Mouse (Mus musculus): ENCODE measurements around the gene Fbxo44. TPM values are rescaled to one million over a fixed set of nuclear protein-coding genes. Genes with fewer than 3 reads are reported as not detected.
A peak's percentile ranks its signal among the peaks of the same experiment; 100 is the strongest.
"Not testable (repeated sequence)": the region's sequence is repeated elsewhere in the genome, so short reads cannot be mapped to it uniquely, and the experiment has no call there.

Gene Fbxo44
- polyA plus RNA-seq, 1 experiment from 2014 or later = 44.9 TPM

DNA sequence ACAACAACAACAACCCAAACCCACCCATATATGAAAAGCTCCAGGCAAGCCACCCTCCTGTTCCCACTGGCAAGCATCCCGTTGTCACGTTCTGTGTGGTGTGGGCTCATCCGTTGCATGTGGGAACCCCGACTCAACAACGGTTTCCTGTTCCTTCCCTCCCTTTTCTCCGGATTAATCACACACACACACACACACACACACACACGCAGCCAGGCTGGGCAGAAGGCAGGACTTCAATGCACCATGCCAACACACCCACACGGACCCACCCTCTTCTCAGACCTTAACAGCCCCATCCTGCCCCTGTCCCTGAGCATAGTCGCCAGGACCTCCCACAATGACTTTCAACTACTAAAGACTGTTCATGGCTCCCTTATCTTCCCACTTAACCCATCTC, 39.7 kb downstream of the Fbxo44 start:
- H3K4me3 ChIP-seq (ENCODE audit: low read depth, low read length) = no peak overlapping the region
- H3K4me2 ChIP-seq (ENCODE audit: low read depth, low read length, severe bottlenecking) = no peak overlapping the region
- H3K9ac ChIP-seq (ENCODE audit: low read length) = no peak overlapping the region
- DNase-seq (ENCODE audit: low spot score) (no peak), ATAC-seq (replicated peaks; ENCODE audit: low FRiP score) (no peak)
- H3K36me3 ChIP-seq (ENCODE audit: control insufficient read depth, insufficient read depth, low read length) = no peaks in the 10 kb centered on the region
- H3K27ac ChIP-seq (ENCODE audit: low read depth, low read length) = no peak overlapping the region
- H3K9me3 ChIP-seq (ENCODE audit: control insufficient read depth, low read length) = no peaks in the 10 kb centered on the region; the same call in 1 of the 2 replicates
- H3K27me3 ChIP-seq (ENCODE audit: control insufficient read depth, insufficient read depth, low read length) = 0 out of 2 replicates have a peak, but pooled peaks cover under 1% of the 10 kb centered on the region
- H3K4me1 ChIP-seq (replicated peaks; ENCODE audit: control insufficient read depth, insufficient read depth, low read length) = peaks cover 11% of the 10 kb centered on the region; the same call in 1 of the 2 replicates
- 83% methylated on average over 9 of the region's 9 CpGs for WGBS

DNA sequence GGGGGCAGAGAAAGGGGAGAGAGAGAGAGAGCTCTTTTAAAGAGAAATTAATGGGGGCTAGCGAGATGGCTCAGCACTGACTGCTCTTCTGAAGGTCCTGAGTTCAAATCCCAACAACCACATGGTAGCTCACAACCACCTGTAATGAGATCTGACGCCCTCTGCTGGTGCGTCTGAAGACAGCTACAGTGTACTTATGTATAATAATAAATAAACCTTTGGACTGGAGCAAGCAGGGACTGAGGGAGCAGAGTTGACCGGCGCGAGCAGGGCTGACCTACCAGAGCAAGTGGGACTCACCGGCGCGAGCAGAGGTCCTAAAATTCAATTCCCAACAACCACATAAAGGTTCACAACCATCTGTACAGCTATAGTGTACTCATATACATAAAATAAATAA, 40.7 kb downstream of the Fbxo44 start:
- H3K9me3 ChIP-seq (ENCODE audit: control insufficient read depth, low read length); H3K4me2 ChIP-seq (ENCODE audit: low read depth, low read length, severe bottlenecking); DNase-seq (ENCODE audit: low spot score); H3K27ac ChIP-seq (ENCODE audit: low read depth, low read length); H3K9ac ChIP-seq (ENCODE audit: low read length); H3K27me3 ChIP-seq (ENCODE audit: control insufficient read depth, insufficient read depth, low read length); H3K36me3 ChIP-seq (ENCODE audit: control insufficient read depth, insufficient read depth, low read length); H3K4me3 ChIP-seq (ENCODE audit: low read depth, low read length); ATAC-seq (replicated peaks; ENCODE audit: low FRiP score): not testable (repeated sequence)
- H3K4me1 ChIP-seq (replicated peaks; ENCODE audit: control insufficient read depth, insufficient read depth, low read length) = peaks cover 13% of the 10 kb centered on the region; the same call in 1 of the 2 replicates
- 89% methylated on average over 9 of the region's 9 CpGs for WGBS

DNA sequence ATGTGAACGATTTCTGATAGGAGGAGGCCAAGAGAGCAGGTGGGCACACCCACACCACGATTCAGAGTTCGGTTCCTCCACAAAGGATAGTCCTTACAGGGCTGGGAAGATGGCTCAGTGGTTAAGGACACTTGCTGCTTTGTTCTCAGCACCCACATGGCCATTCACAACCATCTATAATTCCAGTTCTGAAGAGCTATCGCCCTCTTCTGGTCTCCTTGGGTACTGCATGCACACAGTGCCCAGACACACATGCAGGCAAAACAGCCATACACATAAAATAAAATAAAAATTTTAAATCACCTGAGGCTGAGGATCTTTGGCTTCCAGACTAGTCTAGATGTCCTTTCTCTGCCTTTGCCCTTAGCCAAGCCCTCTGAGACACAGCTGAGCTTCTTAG, 42.9 kb downstream of the Fbxo44 start:
- DNase-seq (ENCODE audit: low spot score) = no peak

DNA sequence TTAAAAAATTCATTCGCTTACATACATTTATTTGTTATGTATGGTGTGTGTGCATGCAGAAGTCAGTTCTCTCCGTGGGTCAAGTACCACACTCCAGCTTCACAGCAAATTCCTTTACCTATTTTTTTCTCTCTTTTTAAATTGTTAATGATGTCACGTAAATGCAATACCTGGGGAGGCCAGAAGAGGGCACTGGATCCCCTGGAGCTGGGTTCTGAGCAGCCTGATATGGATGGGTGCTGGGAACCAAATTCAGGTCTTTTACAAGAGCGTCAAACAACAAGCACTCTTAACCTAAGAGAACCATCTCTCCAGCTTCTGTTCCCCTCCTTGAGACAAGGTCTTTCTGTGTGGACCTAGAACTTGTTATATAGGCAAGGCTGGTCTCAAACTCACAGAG, 43.6 kb downstream of the Fbxo44 start:
- Histone ChIP-seq H3K9me3 (ENCODE audit: control insufficient read depth, low read length) (no peaks in the 10 kb centered on the region; the same call in 1 of the 2 replicates), H3K9ac (ENCODE audit: low read length) (no peak overlapping the region), H3K36me3 (ENCODE audit: control insufficient read depth, insufficient read depth, low read length) (no peaks in the 10 kb centered on the region), H3K4me2 (ENCODE audit: low read depth, low read length, severe bottlenecking) (no peak overlapping the region), H3K4me3 (ENCODE audit: low read depth, low read length) (no peak overlapping the region), H3K27me3 (ENCODE audit: control insufficient read depth, insufficient read depth, low read length) (peaks cover 3% of the 10 kb centered on the region; the same call in 1 of the 2 replicates), H3K27ac (ENCODE audit: low read depth, low read length) (no peak overlapping the region), H3K4me1 (replicated peaks; ENCODE audit: control insufficient read depth, insufficient read depth, low read length) (peaks cover 4% of the 10 kb centered on the region; the same call in 1 of the 2 replicates)
- DNase-seq (ENCODE audit: low spot score) (no peak), ATAC-seq (replicated peaks; ENCODE audit: low FRiP score) (no peak)
- WGBS = 71% methylated on average over 4 of the region's 4 CpGs

More for the DNA sequence above, 42.9 kb downstream of the Fbxo44 start:
- Histone ChIP-seq H3K36me3 (ENCODE audit: control insufficient read depth, insufficient read depth, low read length) (no peaks in the 10 kb centered on the region), H3K4me1 (replicated peaks; ENCODE audit: control insufficient read depth, insufficient read depth, low read length) (peaks cover 6% of the 10 kb centered on the region; the same call in 1 of the 2 replicates), H3K4me3 (ENCODE audit: low read depth, low read length) (no peak overlapping the region), H3K9ac (ENCODE audit: low read length) (no peak overlapping the region), H3K27me3 (ENCODE audit: control insufficient read depth, insufficient read depth, low read length) (peaks cover 3% of the 10 kb centered on the region; the same call in 1 of the 2 replicates), H3K27ac (ENCODE audit: low read depth, low read length) (no peak overlapping the region), H3K4me2 (ENCODE audit: low read depth, low read length, severe bottlenecking) (no peak overlapping the region), H3K9me3 (ENCODE audit: control insufficient read depth, low read length) (no peaks in the 10 kb centered on the region; the same call in 1 of the 2 replicates)
- 78% methylated on average over 4 of the region's 4 CpGs for WGBS
- ATAC-seq (replicated peaks; ENCODE audit: low FRiP score) = no peak

DNA sequence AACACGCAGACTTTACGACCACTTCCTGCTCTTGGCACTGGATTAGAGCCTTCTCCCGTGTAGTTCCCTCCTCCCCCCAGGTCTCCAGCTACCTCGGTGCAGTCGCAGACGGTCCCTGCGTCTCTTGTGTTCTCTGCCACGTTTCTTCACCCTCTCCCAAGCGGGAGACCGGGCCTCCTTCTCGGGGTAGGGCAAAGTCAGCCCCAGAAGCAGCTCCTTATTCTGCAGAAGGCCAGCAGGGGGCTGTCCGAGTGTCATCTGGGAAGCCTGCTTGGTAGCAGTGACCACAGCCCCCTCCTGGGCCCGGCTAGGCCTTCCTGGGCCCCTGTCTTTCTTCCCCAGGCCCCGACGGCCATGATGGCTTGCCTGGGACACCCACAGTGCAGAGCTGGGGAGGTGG, 44.8 kb downstream of the Fbxo44 start:
- Histone ChIP-seq H3K27me3 (ENCODE audit: control insufficient read depth, insufficient read depth, low read length) (peaks cover 3% of the 10 kb centered on the region; the same call in 1 of the 2 replicates), H3K9ac (ENCODE audit: low read length) (peak overlapping the region; percentile 20), H3K9me3 (ENCODE audit: control insufficient read depth, low read length) (no peaks in the 10 kb centered on the region; the same call in 1 of the 2 replicates), H3K4me1 (replicated peaks; ENCODE audit: control insufficient read depth, insufficient read depth, low read length) (peaks cover 2% of the 10 kb centered on the region; the same call in 1 of the 2 replicates), H3K4me2 (ENCODE audit: low read depth, low read length, severe bottlenecking) (0 out of 2 replicates have a peak overlapping the region, but pooled peaks have one; percentile 15), H3K4me3 (ENCODE audit: low read depth, low read length) (no peak overlapping the region), H3K36me3 (ENCODE audit: control insufficient read depth, insufficient read depth, low read length) (no peaks in the 10 kb centered on the region), H3K27ac (ENCODE audit: low read depth, low read length) (no peak overlapping the region)
- DNase-seq (ENCODE audit: low spot score) (peak; percentile 73), ATAC-seq (replicated peaks; ENCODE audit: low FRiP score) (peak; percentile 11; the same call in 1 of the 2 replicates)
- 6% methylated on average over 15 of the region's 15 CpGs for WGBS

DNA sequence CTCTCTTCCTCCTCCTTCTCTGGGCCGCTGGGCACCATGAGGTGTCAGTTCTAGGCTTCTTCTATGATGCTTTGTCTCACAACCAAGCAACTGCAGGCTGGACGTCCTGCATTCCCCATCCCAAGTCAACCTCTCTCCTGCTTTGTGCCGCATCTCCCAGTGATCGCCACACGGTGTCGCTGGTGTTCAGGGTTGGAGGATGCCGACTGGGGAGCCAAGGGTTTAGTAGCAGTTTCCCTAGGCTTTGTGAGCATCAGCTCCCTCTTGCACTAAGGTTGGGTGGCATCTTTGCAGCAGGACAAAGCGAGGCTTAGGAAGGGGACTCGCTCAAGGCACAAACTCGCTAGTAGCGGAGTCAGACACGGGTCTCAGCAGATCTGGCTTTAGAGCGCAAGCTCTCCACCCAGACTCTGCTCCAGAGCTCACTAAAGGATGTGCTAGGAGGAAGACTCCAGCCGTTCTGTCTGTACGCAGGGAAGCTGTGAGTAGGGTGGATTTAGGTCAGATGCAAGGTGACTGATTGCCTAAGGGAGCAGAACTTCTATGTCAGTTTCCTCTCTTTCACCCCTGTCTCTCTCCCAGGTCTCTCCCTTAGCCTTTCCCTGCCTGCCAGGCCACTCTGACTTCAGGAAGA, 45.4 kb downstream of the Fbxo44 start:
- WGBS = 3% methylated on average over 15 of the region's 15 CpGs
- H3K4me3 ChIP-seq (ENCODE audit: low read depth, low read length) = no peak overlapping the region
- peak overlapping the region; percentile 39 for H3K9ac ChIP-seq (ENCODE audit: low read length)
- H3K36me3 ChIP-seq (ENCODE audit: control insufficient read depth, insufficient read depth, low read length) = no peaks in the 10 kb centered on the region
- no peaks in the 10 kb centered on the region; the same call in 1 of the 2 replicates for H3K9me3 ChIP-seq (ENCODE audit: control insufficient read depth, low read length)
- DNase-seq (ENCODE audit: low spot score) (peak; percentile 95), ATAC-seq (replicated peaks; ENCODE audit: low FRiP score) (peak; percentile 77)
- H3K27me3 ChIP-seq (ENCODE audit: control insufficient read depth, insufficient read depth, low read length) = peaks cover 3% of the 10 kb centered on the region; the same call in 1 of the 2 replicates
- peaks cover 2% of the 10 kb centered on the region; the same call in 1 of the 2 replicates for H3K4me1 ChIP-seq (replicated peaks; ENCODE audit: control insufficient read depth, insufficient read depth, low read length)
- H3K27ac ChIP-seq (ENCODE audit: low read depth, low read length) = no peak overlapping the region
- peak overlapping the region; percentile 22; the same call in 1 of the 2 replicates for H3K4me2 ChIP-seq (ENCODE audit: low read depth, low read length, severe bottlenecking)

DNA sequence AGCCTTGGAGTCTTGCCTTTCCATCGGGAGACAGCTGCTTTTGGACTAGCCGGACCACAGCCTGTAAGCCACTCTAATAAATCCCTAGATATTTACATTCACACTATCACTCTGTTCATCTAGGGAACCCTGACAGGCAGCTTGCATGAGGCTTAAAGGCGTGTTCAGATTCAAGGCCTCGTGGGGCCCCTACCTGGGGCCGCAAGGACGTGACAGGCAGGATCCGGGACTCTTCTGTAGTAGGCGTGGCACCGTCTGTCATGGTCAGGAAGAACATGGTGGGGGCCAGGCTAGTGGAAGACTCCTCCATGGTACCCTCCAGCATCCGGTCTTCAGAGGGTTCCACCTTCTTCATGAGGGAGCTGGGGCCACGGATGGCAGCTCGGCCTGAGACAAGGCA, 47.8 kb downstream of the Fbxo44 start:
- no peak overlapping the region for H3K9ac ChIP-seq (ENCODE audit: low read length)
- no peak for ATAC-seq (replicated peaks; ENCODE audit: low FRiP score)
- H3K9me3 ChIP-seq (ENCODE audit: control insufficient read depth, low read length) = no peaks in the 10 kb centered on the region; the same call in 1 of the 2 replicates
- H3K4me2 ChIP-seq (ENCODE audit: low read depth, low read length, severe bottlenecking) = no peak overlapping the region
- no peak overlapping the region for H3K4me3 ChIP-seq (ENCODE audit: low read depth, low read length)
- peaks cover 2% of the 10 kb centered on the region; the same call in 1 of the 2 replicates for H3K4me1 ChIP-seq (replicated peaks; ENCODE audit: control insufficient read depth, insufficient read depth, low read length)
- no peak overlapping the region for H3K27ac ChIP-seq (ENCODE audit: low read depth, low read length)
- no peak for DNase-seq (ENCODE audit: low spot score)
- peaks cover 3% of the 10 kb centered on the region; the same call in 1 of the 2 replicates for H3K27me3 ChIP-seq (ENCODE audit: control insufficient read depth, insufficient read depth, low read length)
- H3K36me3 ChIP-seq (ENCODE audit: control insufficient read depth, insufficient read depth, low read length) = no peaks in the 10 kb centered on the region
- WGBS = 87% methylated on average over 12 of the region's 12 CpGs

DNA sequence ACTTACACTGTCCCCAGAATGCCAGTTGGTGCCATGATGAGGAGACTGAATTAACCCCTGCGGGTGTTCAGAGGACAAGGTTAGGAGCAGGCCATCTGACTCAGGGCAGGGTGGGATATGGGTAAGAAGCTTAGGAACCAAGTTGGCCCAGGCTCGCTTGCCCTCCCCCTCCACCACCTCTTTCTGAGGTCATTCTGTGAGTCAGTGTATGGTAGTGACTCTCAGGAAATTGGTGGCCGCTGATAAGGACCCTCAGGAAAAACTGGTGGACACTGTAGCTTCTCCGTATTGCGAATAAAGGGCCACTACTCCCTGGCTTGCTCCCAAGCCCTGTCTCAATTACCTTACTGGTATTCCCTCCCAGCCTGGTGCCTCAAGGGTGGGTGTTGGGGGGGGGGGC, 51.1 kb downstream of the Fbxo44 start:
- Histone ChIP-seq H3K4me2 (ENCODE audit: low read depth, low read length, severe bottlenecking) (no peak overlapping the region), H3K36me3 (ENCODE audit: control insufficient read depth, insufficient read depth, low read length) (no peaks in the 10 kb centered on the region), H3K4me3 (ENCODE audit: low read depth, low read length) (no peak overlapping the region), H3K27ac (ENCODE audit: low read depth, low read length) (no peak overlapping the region), H3K9ac (ENCODE audit: low read length) (no peak overlapping the region), H3K9me3 (ENCODE audit: control insufficient read depth, low read length) (no peaks in the 10 kb centered on the region), H3K4me1 (replicated peaks; ENCODE audit: control insufficient read depth, insufficient read depth, low read length) (no peaks in the 10 kb centered on the region), H3K27me3 (ENCODE audit: control insufficient read depth, insufficient read depth, low read length) (no peaks in the 10 kb centered on the region)
- DNase-seq (ENCODE audit: low spot score) (no peak), ATAC-seq (replicated peaks; ENCODE audit: low FRiP score) (no peak)
- 89% methylated on average over 5 of the region's 5 CpGs for WGBS

Measured in forebrain, embryonic 11.5 days (tissue).